In the genomic region with DNA sequence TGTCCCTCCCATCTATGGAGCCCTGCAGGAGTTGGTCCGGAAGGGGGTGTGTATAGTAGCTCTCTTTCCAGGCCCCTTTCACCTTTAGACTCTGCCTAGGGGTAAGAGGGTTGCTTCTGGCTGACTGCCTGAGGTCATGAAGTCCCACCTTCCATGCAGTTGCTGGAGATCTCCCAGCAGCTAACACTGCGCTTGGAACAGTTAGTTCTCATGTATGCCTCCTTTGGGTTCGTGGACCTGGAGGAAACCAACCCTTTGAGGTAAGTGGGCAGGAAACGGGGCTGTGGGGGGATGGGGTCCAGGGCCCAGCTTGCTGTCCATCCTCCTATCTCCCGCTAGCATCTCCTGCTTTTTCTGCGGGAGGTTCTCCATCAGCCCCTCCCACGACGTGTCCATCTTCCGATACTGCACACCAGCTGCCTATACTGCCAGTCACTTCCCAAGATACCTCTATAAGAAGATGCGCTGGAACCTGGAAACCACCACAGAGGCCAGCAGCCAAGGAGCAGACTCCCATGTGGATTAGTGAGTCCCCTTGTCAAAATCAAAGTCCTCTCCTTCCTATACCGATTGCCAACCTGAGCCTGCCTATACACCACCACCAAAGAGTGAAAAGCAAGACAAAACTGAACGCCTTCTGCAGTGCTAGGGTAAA, we compare ENCODE assay signal across 16 mouse cellular contexts. TPM values are rescaled to one million over a fixed set of nuclear protein-coding genes. Genes with fewer than 3 reads are reported as not detected.
DNase-seq lines count a peak whose midpoint lies in the region; ATAC-seq and TF ChIP-seq lines count a peak whose summit lies in the region.
"Had no signal": no experiment of that assay in that cellular context is flagged by ENCODE, and none has a peak within 500 bp of the region (broad histone marks: within the 10 kb centered on the region; RNA-seq: fewer than 3 reads in every experiment).

No protein-coding gene starts in this region.

- H3K27ac ChIP-seq in kidney, adult 2 months (ENCODE audit: insufficient read depth, low read depth, low read length): peak overlapping the region; percentile 24; the same call in 1 of the 2 replicates
- no peak overlapping the region for H3K27ac ChIP-seq in kidney, embryonic 15.5 days
- H3K27ac ChIP-seq in testis, adult 2 months (ENCODE audit: control insufficient read depth, insufficient read depth, low read depth, low read length): no peak overlapping the region
- H3K27ac ChIP-seq: stomach, postnatal 0 days had no signal

- no peaks in the 10 kb centered on the region for H3K9me3 ChIP-seq in kidney, embryonic 15.5 days (replicated peaks)
- H3K9me3 ChIP-seq: limb, embryonic 15.5 days had no signal

- DNase-seq in cerebellum, adult 11-12 months: peak; percentile 60
- DNase-seq in cerebellum, adult 18-20 months: no peak
- peak; percentile 68 for DNase-seq in kidney, adult 2 months
- no peak for DNase-seq in testis, postnatal 14 days (ENCODE audit: low spot score)
- DNase-seq in left cerebral cortex, postnatal 10 days (ENCODE audit: extremely low spot score in 1 of 2, low spot score in 2 of 2): no peak
- no peak for DNase-seq in left cerebral cortex, postnatal 25 days (ENCODE audit: low spot score in 2 of 2)
- DNase-seq: adrenal gland, postnatal 14 days; heart, postnatal 36 days; lung, postnatal 36 days; spleen, adult 18-20 months had no signal

- H3K4me1 ChIP-seq in kidney, adult 2 months (ENCODE audit: control insufficient read depth, insufficient read depth, low read length): peaks cover 18% of the 10 kb centered on the region; the same call in 1 of the 2 replicates
- H3K4me1 ChIP-seq in kidney, embryonic 15.5 days: peaks cover 47% of the 10 kb centered on the region
- peaks cover 44% of the 10 kb centered on the region for H3K4me1 ChIP-seq in testis, adult 2 months (ENCODE audit: control insufficient read depth, insufficient read depth, low read length)

- H3K36me3 ChIP-seq in kidney, adult 2 months (ENCODE audit: control insufficient read depth, insufficient read depth, low read length): no peaks in the 10 kb centered on the region
- H3K36me3 ChIP-seq in kidney, embryonic 15.5 days: peaks cover 36% of the 10 kb centered on the region
- no peaks in the 10 kb centered on the region for H3K36me3 ChIP-seq in testis, adult 2 months (ENCODE audit: control insufficient read depth, insufficient read depth, low read length)

- no peaks in the 10 kb centered on the region for H3K27me3 ChIP-seq in kidney, adult 2 months (replicated peaks; ENCODE audit: control insufficient read depth, insufficient read depth, low read length)
- peaks cover 6% of the 10 kb centered on the region; the same call in 1 of the 2 replicates for H3K27me3 ChIP-seq in kidney, embryonic 15.5 days
- no peaks in the 10 kb centered on the region for H3K27me3 ChIP-seq in testis, adult 2 months (ENCODE audit: control insufficient read depth, insufficient read depth, low read length)
- H3K27me3 ChIP-seq: limb, embryonic 15.5 days had no signal

- TF ChIP-seq CTCF in kidney, adult 2 months (conservative IDR thresholded peaks at IDR 0.05; ENCODE audit: insufficient read depth, insufficient read length, low read depth, low read length): no peak
- no peak for TF ChIP-seq CTCF in testis, adult 2 months (IDR thresholded peaks at IDR 0.05; ENCODE audit: control insufficient read depth, insufficient read depth, insufficient replicate concordance, low read depth, low read length)

- WGBS in kidney, adult 2 months: 46% methylated on average over 12 of the region's 12 CpGs
- WGBS in kidney, embryonic 15.5 days: 60% methylated on average over 12 of the region's 12 CpGs

- no peak for ATAC-seq in kidney, embryonic 15.5 days (replicated peaks; ENCODE audit: low FRiP score)
- ATAC-seq: inflammation-experienced regulatory T-cells, adult 6 months had no signal

- H3K4me2 ChIP-seq in kidney, embryonic 15.5 days: no peak overlapping the region

- intact Hi-C loops in left cerebral cortex, postnatal 10 days (cut with DNase I): no loop called here
- intact Hi-C loops in left cerebral cortex, postnatal 25 days (cut with DNase I): no loop called here

- no peak overlapping the region for H3K9ac ChIP-seq in kidney, embryonic 15.5 days
- H3K9ac ChIP-seq: limb, embryonic 15.5 days had no signal

- H3K4me3 ChIP-seq in kidney, adult 2 months (ENCODE audit: insufficient read depth, low read depth, low read length): peak overlapping the region; percentile 11; the same call in 1 of the 2 replicates
- no peak overlapping the region for H3K4me3 ChIP-seq in kidney, embryonic 15.5 days (replicated peaks)
- H3K4me3 ChIP-seq in testis, adult 2 months (ENCODE audit: control insufficient read depth, low read depth, low read length): peak overlapping the region; percentile 33
- H3K4me3 ChIP-seq: limb, embryonic 15.5 days had no signal

- TF ChIP-seq POLR2A in kidney, adult 2 months (IDR thresholded peaks at IDR 0.05; ENCODE audit: low read depth, low read length): no peak
- no peak for TF ChIP-seq POLR2A in testis, adult 2 months (IDR thresholded peaks at IDR 0.05; ENCODE audit: control insufficient read depth, low read depth, low read length)

RNA-seq across cellular contexts. Expression of a gene that starts 1.8 kb away (rescaled TPM):
- 5.1 and 7.0 TPM in 2 replicates for polyA plus RNA-seq in kidney, adult 2 months (2012; rRNA removed)
- polyA plus RNA-seq in kidney, embryonic 15.5 days (2015; fragmentation: Nextera tagmentation; extraction: Ambion mirVana): 1.2 and 1.3 TPM in 2 replicates
- polyA plus RNA-seq in testis, adult 2 months (2012; rRNA removed): 38.1 and 43.2 TPM in 2 replicates
- total RNA-seq in left cerebral cortex, postnatal 10 days (2021): under 1 TPM; 0.34 to 0.65 TPM
- under 1 TPM; 0.37 to 0.62 TPM for total RNA-seq in left cerebral cortex, postnatal 25 days (2021)
- total RNA-seq: gastrocnemius, adult 18-20 months; heart, postnatal 36 days had no signal

RNA-seq across cellular contexts. Expression of a gene that starts 5.6 kb away (rescaled TPM):
- 37.2 and 44.5 TPM in 2 replicates for polyA plus RNA-seq in kidney, adult 2 months (2012; rRNA removed)
- polyA plus RNA-seq in kidney, embryonic 15.5 days (2015; fragmentation: Nextera tagmentation; extraction: Ambion mirVana): 11.0 and 11.5 TPM in 2 replicates
- 13.7 and 15.3 TPM in 2 replicates for polyA plus RNA-seq in testis, adult 2 months (2012; rRNA removed)
- total RNA-seq in left cerebral cortex, postnatal 10 days (2021): 10 to 100 TPM; 56.4 to 59.1 TPM
- 10 to 100 TPM; 40.7 to 46.8 TPM for total RNA-seq in left cerebral cortex, postnatal 25 days (2021)

RNA-seq across cellular contexts. Expression of a gene that starts 8.9 kb away (rescaled TPM):
- polyA plus RNA-seq in kidney, adult 2 months (2012; rRNA removed): 9.1 and 14.3 TPM in 2 replicates
- polyA plus RNA-seq in kidney, embryonic 15.5 days (2015; fragmentation: Nextera tagmentation; extraction: Ambion mirVana): 7.4 and 9.1 TPM in 2 replicates
- 10.9 and 15.1 TPM in 2 replicates for polyA plus RNA-seq in testis, adult 2 months (2012; rRNA removed)
- under 1 TPM in 1 of 2 experiments, not detected in 1; 0.51 TPM for total RNA-seq in left cerebral cortex, postnatal 10 days (2021)
- total RNA-seq in left cerebral cortex, postnatal 25 days (2021): 1 to 10 TPM; 1.3 to 2.1 TPM
- total RNA-seq: adrenal gland, postnatal 14 days had no signal

RNA-seq across cellular contexts. Expression of a gene that starts 18.2 kb away (rescaled TPM):
- polyA plus RNA-seq in kidney, adult 2 months (2012; rRNA removed): 7.8 and 7.9 TPM in 2 replicates
- 14.8 and 15.1 TPM in 2 replicates for polyA plus RNA-seq in kidney, embryonic 15.5 days (2015; fragmentation: Nextera tagmentation; extraction: Ambion mirVana)
- 1.2 and 1.9 TPM in 2 replicates for polyA plus RNA-seq in testis, adult 2 months (2012; rRNA removed)
- total RNA-seq in left cerebral cortex, postnatal 10 days (2021): 10 to 100 TPM in 1 of 2 experiments, 1 to 10 TPM in 1; 9.2 to 11.3 TPM
- 1 to 10 TPM; 1.2 to 1.4 TPM for total RNA-seq in left cerebral cortex, postnatal 25 days (2021)

RNA-seq across cellular contexts. Expression of a gene that starts 30.3 kb away (rescaled TPM):
- polyA plus RNA-seq in kidney, adult 2 months (2012; rRNA removed): 88.3 and 95.6 TPM in 2 replicates
- 161 and 163 TPM in 2 replicates for polyA plus RNA-seq in kidney, embryonic 15.5 days (2015; fragmentation: Nextera tagmentation; extraction: Ambion mirVana)
- 101 and 103 TPM in 2 replicates for polyA plus RNA-seq in testis, adult 2 months (2012; rRNA removed)
- 100 to 1,000 TPM; 255 to 264 TPM for total RNA-seq in left cerebral cortex, postnatal 10 days (2021)
- total RNA-seq in left cerebral cortex, postnatal 25 days (2021): 100 to 1,000 TPM; 250 to 258 TPM

Comparison
In these comparisons a context has a peak if more than half of its experiments do, and no peak if none do; other contexts are left out.
1. DNase-seq: peak in cerebellum, adult 11-12 months (single experiment) and kidney, adult 2 months (single experiment); none in cerebellum, adult 18-20 months (0 of 2), testis, postnatal 14 days (single experiment), left cerebral cortex, postnatal 10 days (0 of 2) and left cerebral cortex, postnatal 25 days (0 of 2).